ENCODE assay signal across 17 mouse cellular contexts in genomic region chr5:24043367-24043766, GRCm38 (mm10).
"Had no signal": no experiment of that assay in that cellular context is flagged by ENCODE, and none has a peak within 500 bp of the region (broad histone marks: within the 10 kb centered on the region; RNA-seq: fewer than 3 reads in every experiment).

No protein-coding gene starts in this region.

- H3K27me3 ChIP-seq: lung, embryonic 15.5 days; megakaryocyte, embryonic 14.5 days; midbrain, embryonic 13.5 days had no signal

- DNase-seq: kidney, adult 18-20 months; kidney, adult 9 months; kidney, postnatal 25 days; layer of hippocampus, postnatal 36 days; lung, adult 18-20 months; lung, postnatal 10 days; lung, postnatal 36 days; thymus, postnatal 25 days had no signal

- ATAC-seq: inflammation-experienced regulatory T-cells, adult 6 months; intestine, embryonic 16.5 days; midbrain, embryonic 13.5 days; midbrain, embryonic 16.5 days had no signal

- H3K4me2 ChIP-seq: lung, embryonic 15.5 days; midbrain, embryonic 13.5 days had no signal

- H3K27ac ChIP-seq: kidney, postnatal 0 days; left cerebral cortex, adult 2 months; lung, embryonic 15.5 days; midbrain, embryonic 10.5 days; midbrain, embryonic 13.5 days had no signal

- H3K9me3 ChIP-seq: lung, embryonic 15.5 days; megakaryocyte, embryonic 14.5 days; midbrain, embryonic 10.5 days; midbrain, embryonic 13.5 days had no signal

- H3K9ac ChIP-seq: lung, embryonic 15.5 days; midbrain, embryonic 13.5 days had no signal

- H3K4me3 ChIP-seq: left cerebral cortex, adult 2 months; lung, embryonic 15.5 days; megakaryocyte, embryonic 14.5 days; midbrain, embryonic 10.5 days; midbrain, embryonic 13.5 days had no signal

- H3K36me3 ChIP-seq: lung, embryonic 15.5 days; midbrain, embryonic 10.5 days; midbrain, embryonic 13.5 days had no signal
